Mouse (Mus musculus): ENCODE results near the gene Ube3c. TPM values are rescaled to one million over a fixed set of nuclear protein-coding genes. Genes with fewer than 3 reads are reported as not detected.
"Not testable (repeated sequence)": the region's sequence is repeated elsewhere in the genome, so short reads cannot be mapped to it uniquely, and the experiment has no call there.

The Ube3c gene
- polyA plus RNA-seq, 1 experiment from 2014 or later = 20.4 TPM

- WGBS = 91% methylated on average over 3 of the region's 3 CpGs
- DNase-seq (ENCODE audit: low spot score) (no peak), ATAC-seq (no peak)
- no peaks in the 10 kb centered on the region for H3K4me1 ChIP-seq (ENCODE audit: control insufficient read depth, insufficient read depth, low read length)
- no peaks in the 10 kb centered on the region for H3K9me3 ChIP-seq (replicated peaks; ENCODE audit: control insufficient read depth, low read length)
- no peaks in the 10 kb centered on the region for H3K27me3 ChIP-seq (replicated peaks; ENCODE audit: control insufficient read depth, insufficient read depth, low read length)
- H3K27ac ChIP-seq (ENCODE audit: low read depth, low read length) = no peak overlapping the region
- peaks cover 39% of the 10 kb centered on the region for H3K36me3 ChIP-seq (ENCODE audit: control insufficient read depth, insufficient read depth, low read length)
- H3K9ac ChIP-seq (ENCODE audit: low read length) = no peak overlapping the region
- H3K4me2 ChIP-seq (ENCODE audit: low read length) = no peak overlapping the region
- H3K4me3 ChIP-seq (ENCODE audit: low read depth, low read length) = no peak overlapping the region
These were observed 88.7 kb downstream of the Ube3c start for GRCm38 (mm10) chr5:29657590-29658339.

- not testable (repeated sequence) for H3K4me3 ChIP-seq (ENCODE audit: low read depth, low read length); DNase-seq (ENCODE audit: low spot score); H3K9me3 ChIP-seq (replicated peaks; ENCODE audit: control insufficient read depth, low read length); H3K27me3 ChIP-seq (replicated peaks; ENCODE audit: control insufficient read depth, insufficient read depth, low read length); H3K4me1 ChIP-seq (ENCODE audit: control insufficient read depth, insufficient read depth, low read length); H3K4me2 ChIP-seq (ENCODE audit: low read length); ATAC-seq; H3K9ac ChIP-seq (ENCODE audit: low read length); H3K27ac ChIP-seq (ENCODE audit: low read depth, low read length)
- peaks cover 65% of the 10 kb centered on the region for H3K36me3 ChIP-seq (ENCODE audit: control insufficient read depth, insufficient read depth, low read length)
- WGBS = 95% methylated on average over 4 of the region's 4 CpGs
These were observed 92.2 kb downstream of the Ube3c start for GRCm38 (mm10) chr5:29661246-29661645.

- Histone ChIP-seq H3K27me3 (replicated peaks; ENCODE audit: control insufficient read depth, insufficient read depth, low read length) (no peaks in the 10 kb centered on the region), H3K36me3 (ENCODE audit: control insufficient read depth, insufficient read depth, low read length) (peaks cover 76% of the 10 kb centered on the region), H3K4me2 (ENCODE audit: low read length) (no peak overlapping the region), H3K27ac (ENCODE audit: low read depth, low read length) (no peak overlapping the region), H3K4me3 (ENCODE audit: low read depth, low read length) (no peak overlapping the region), H3K9me3 (replicated peaks; ENCODE audit: control insufficient read depth, low read length) (no peaks in the 10 kb centered on the region), H3K9ac (ENCODE audit: low read length) (no peak overlapping the region), H3K4me1 (ENCODE audit: control insufficient read depth, insufficient read depth, low read length) (no peaks in the 10 kb centered on the region)
- ATAC-seq (no peak), DNase-seq (ENCODE audit: low spot score) (no peak)
- 95% methylated on average over 2 of the region's 2 CpGs for WGBS
These were observed 96.3 kb downstream of the Ube3c start for GRCm38 (mm10) chr5:29665391-29665790.

GRCm38 (mm10) chr5:29672551-29672950 lies 103.5 kb downstream of the Ube3c start:
- H3K4me3 ChIP-seq (ENCODE audit: low read depth, low read length) = no peak overlapping the region
- H3K9me3 ChIP-seq (replicated peaks; ENCODE audit: control insufficient read depth, low read length) = no peaks in the 10 kb centered on the region
- ATAC-seq (no peak), DNase-seq (ENCODE audit: low spot score) (no peak)
- peaks cover 75% of the 10 kb centered on the region for H3K36me3 ChIP-seq (ENCODE audit: control insufficient read depth, insufficient read depth, low read length)
- 94% methylated on average over 4 of the region's 4 CpGs for WGBS
- H3K9ac ChIP-seq (ENCODE audit: low read length) = no peak overlapping the region
- no peaks in the 10 kb centered on the region for H3K4me1 ChIP-seq (ENCODE audit: control insufficient read depth, insufficient read depth, low read length)
- H3K27ac ChIP-seq (ENCODE audit: low read depth, low read length) = no peak overlapping the region
- H3K4me2 ChIP-seq (ENCODE audit: low read length) = no peak overlapping the region
- no peaks in the 10 kb centered on the region for H3K27me3 ChIP-seq (replicated peaks; ENCODE audit: control insufficient read depth, insufficient read depth, low read length)

GRCm38 (mm10) chr5:29674305-29674704 lies 105.3 kb downstream of the Ube3c start:
- peaks cover 59% of the 10 kb centered on the region for H3K36me3 ChIP-seq (ENCODE audit: control insufficient read depth, insufficient read depth, low read length)
- DNase-seq (ENCODE audit: low spot score) = no peak

GRCm38 (mm10) chr5:29676445-29676844 lies 107.4 kb downstream of the Ube3c start:
- Histone ChIP-seq H3K9ac (ENCODE audit: low read length) (no peak overlapping the region), H3K27ac (ENCODE audit: low read depth, low read length) (no peak overlapping the region), H3K36me3 (ENCODE audit: control insufficient read depth, insufficient read depth, low read length) (peaks cover 43% of the 10 kb centered on the region), H3K4me2 (ENCODE audit: low read length) (no peak overlapping the region), H3K4me3 (ENCODE audit: low read depth, low read length) (no peak overlapping the region), H3K9me3 (replicated peaks; ENCODE audit: control insufficient read depth, low read length) (no peaks in the 10 kb centered on the region), H3K4me1 (ENCODE audit: control insufficient read depth, insufficient read depth, low read length) (no peaks in the 10 kb centered on the region), H3K27me3 (replicated peaks; ENCODE audit: control insufficient read depth, insufficient read depth, low read length) (no peaks in the 10 kb centered on the region)
- 93% methylated on average over 3 of the region's 3 CpGs for WGBS
- ATAC-seq (no peak), DNase-seq (ENCODE audit: low spot score) (no peak)

More at GRCm38 (mm10) chr5:29674305-29674704, 105.3 kb downstream of the Ube3c start:
- H3K4me2 ChIP-seq (ENCODE audit: low read length) = no peak overlapping the region
- 94% methylated on average over 4 of the region's 4 CpGs for WGBS
- H3K27ac ChIP-seq (ENCODE audit: low read depth, low read length) = no peak overlapping the region
- H3K9ac ChIP-seq (ENCODE audit: low read length) = no peak overlapping the region
- no peaks in the 10 kb centered on the region for H3K27me3 ChIP-seq (replicated peaks; ENCODE audit: control insufficient read depth, insufficient read depth, low read length)
- ATAC-seq = no peak
- no peaks in the 10 kb centered on the region for H3K9me3 ChIP-seq (replicated peaks; ENCODE audit: control insufficient read depth, low read length)
- H3K4me1 ChIP-seq (ENCODE audit: control insufficient read depth, insufficient read depth, low read length) = no peaks in the 10 kb centered on the region
- no peak overlapping the region for H3K4me3 ChIP-seq (ENCODE audit: low read depth, low read length)

GRCm38 (mm10) chr5:29685085-29685484 lies 116.0 kb downstream of the Ube3c start:
- no peak overlapping the region for H3K4me2 ChIP-seq (ENCODE audit: low read length)

GRCm38 (mm10) chr5:29687671-29688070 lies 118.6 kb downstream of the Ube3c start:
- Histone ChIP-seq H3K9ac (ENCODE audit: low read length) (no peak overlapping the region), H3K9me3 (replicated peaks; ENCODE audit: control insufficient read depth, low read length) (no peaks in the 10 kb centered on the region), H3K27ac (ENCODE audit: low read depth, low read length) (no peak overlapping the region), H3K36me3 (ENCODE audit: control insufficient read depth, insufficient read depth, low read length) (no peaks in the 10 kb centered on the region), H3K4me2 (ENCODE audit: low read length) (no peak overlapping the region), H3K27me3 (replicated peaks; ENCODE audit: control insufficient read depth, insufficient read depth, low read length) (no peaks in the 10 kb centered on the region), H3K4me3 (ENCODE audit: low read depth, low read length) (no peak overlapping the region), H3K4me1 (ENCODE audit: control insufficient read depth, insufficient read depth, low read length) (no peaks in the 10 kb centered on the region)
- 53% methylated on average over 3 of the region's 3 CpGs for whole genome bisulfite sequencing
- DNase-seq (ENCODE audit: low spot score) (peak; percentile 56), ATAC-seq (peak; percentile 71; the same call in 1 of the 2 replicates)

More at GRCm38 (mm10) chr5:29685085-29685484, 116.0 kb downstream of the Ube3c start:
- no peak overlapping the region for H3K9ac ChIP-seq (ENCODE audit: low read length)
- H3K36me3 ChIP-seq (ENCODE audit: control insufficient read depth, insufficient read depth, low read length) = no peaks in the 10 kb centered on the region
- no peaks in the 10 kb centered on the region for H3K4me1 ChIP-seq (ENCODE audit: control insufficient read depth, insufficient read depth, low read length)
- H3K4me3 ChIP-seq (ENCODE audit: low read depth, low read length) = no peak overlapping the region
- ATAC-seq = no peak
- H3K27me3 ChIP-seq (replicated peaks; ENCODE audit: control insufficient read depth, insufficient read depth, low read length) = no peaks in the 10 kb centered on the region
- no peaks in the 10 kb centered on the region for H3K9me3 ChIP-seq (replicated peaks; ENCODE audit: control insufficient read depth, low read length)
- WGBS = 88% methylated on average over 4 of the region's 4 CpGs
- no peak for DNase-seq (ENCODE audit: low spot score)
- H3K27ac ChIP-seq (ENCODE audit: low read depth, low read length) = no peak overlapping the region

GRCm38 (mm10) chr5:29688352-29688751 lies 119.3 kb downstream of the Ube3c start:
- ATAC-seq (no peak), DNase-seq (ENCODE audit: low spot score) (no peak)
- 60% methylated on average over 7 of the region's 7 CpGs for WGBS
- H3K4me3 ChIP-seq (ENCODE audit: low read depth, low read length) = no peak overlapping the region
- no peak overlapping the region for H3K9ac ChIP-seq (ENCODE audit: low read length)
- no peaks in the 10 kb centered on the region for H3K36me3 ChIP-seq (ENCODE audit: control insufficient read depth, insufficient read depth, low read length)
- no peak overlapping the region for H3K4me2 ChIP-seq (ENCODE audit: low read length)
- H3K27ac ChIP-seq (ENCODE audit: low read depth, low read length) = no peak overlapping the region
- no peaks in the 10 kb centered on the region for H3K27me3 ChIP-seq (replicated peaks; ENCODE audit: control insufficient read depth, insufficient read depth, low read length)
- no peaks in the 10 kb centered on the region for H3K9me3 ChIP-seq (replicated peaks; ENCODE audit: control insufficient read depth, low read length)
- no peaks in the 10 kb centered on the region for H3K4me1 ChIP-seq (ENCODE audit: control insufficient read depth, insufficient read depth, low read length)

All from forebrain, embryonic 14.5 days (tissue).